Mouse (Mus musculus) forebrain, postnatal 0 days (tissue): ENCODE data around the gene Gtsf1. TPM values are rescaled to one million over a fixed set of nuclear protein-coding genes. Genes with fewer than 3 reads are reported as not detected.

Experiments used
- ATAC-seq: fragments of 200-750 bp; cut with Nextera tagmentation; 2 replicates; pipeline ENCODE4 v1.8.0; 2017; ENCODE audit warnings: mild to moderate bottlenecking, moderate library complexity
- DNase-seq: peaks from one replicate; pipeline ENCODE4 v3.0.0-alpha.2; 2015
- H3K27ac ChIP-seq: fragments of 300-500 bp; sonication (generic); 2 replicates; pipeline ENCODE4 v1.5.1; 2014; ENCODE audit warnings: low read depth, mild to moderate bottlenecking, antibody characterized with exemption, low read length, moderate library complexity, mixed read lengths
- H3K27me3 ChIP-seq: fragments of 300-500 bp; sonication (generic); 2 replicates; pipeline ENCODE4 v1.6.1; 2014; ENCODE audit warnings: mild to moderate bottlenecking, low read length, mixed read lengths; ENCODE audit not compliant: insufficient read depth
- H3K36me3 ChIP-seq: fragments of 300-500 bp; sonication (generic); 2 replicates; pipeline ENCODE4 v1.6.1; 2014; ENCODE audit warnings: mild to moderate bottlenecking, moderate library complexity; ENCODE audit not compliant: insufficient read depth
- H3K4me1 ChIP-seq: fragments of 300-500 bp; sonication (generic); 2 replicates; pipeline ENCODE4 v1.6.1; 2014; ENCODE audit warnings: antibody characterized with exemption; ENCODE audit not compliant: insufficient read depth
- H3K4me2 ChIP-seq: fragments of 300-500 bp; sonication (generic); 2 replicates; pipeline ENCODE4 v1.6.1; 2014; ENCODE audit warnings: low read depth, mild to moderate bottlenecking, moderate library complexity
- H3K4me3 ChIP-seq: fragments of 300-500 bp; sonication (generic); 2 replicates; pipeline ENCODE4 v1.5.1; 2014; ENCODE audit warnings: low read depth, low read length, mixed read lengths
- H3K9ac ChIP-seq: fragments of 300-500 bp; sonication (generic); 2 replicates; pipeline ENCODE4 v1.6.1; 2014; ENCODE audit warnings: mild to moderate bottlenecking
- H3K9me3 ChIP-seq: fragments of 300-500 bp; sonication (generic); 2 replicates; pipeline ENCODE4 v1.6.1; 2016; ENCODE audit warnings: low read length
- CTCF ChIP-seq: sonication (generic); IDR thresholded peaks from 2 replicates; pipeline ENCODE4 v1.5.1; 2016; ENCODE audit warnings: antibody characterized with exemption, control low read depth, low read depth
- WGBS: fragments of 180-500 bp; shearing (Covaris S2); extraction: QIAGEN DNeasy Blood & Tissue Kit; methylation state at CpG from one replicate; pipeline ENCODE4 v1.1.7; 2014; 5-methylcytosine and 5-hydroxymethylcytosine counted together
- polyA plus RNA-seq: library from polyadenylated mRNA; unstranded; fragments of >200 nt; fragmentation: Nextera tagmentation; extraction: Ambion mirVana; gene quantifications from 2 replicates; pipeline ENCODE4 v1.2.1, GENCODE M21; 2015
- total RNA-seq: library from RNA; depleted of rRNA; stranded (reverse); fragments of >200 nt; gene quantifications from 2 replicates; pipeline ENCODE4 v1.2.3, GENCODE M21; 2014; rRNA removed

Gene Gtsf1
- total and polyA plus RNA-seq, 2 experiments from 2014 or later = not detected

DNA sequence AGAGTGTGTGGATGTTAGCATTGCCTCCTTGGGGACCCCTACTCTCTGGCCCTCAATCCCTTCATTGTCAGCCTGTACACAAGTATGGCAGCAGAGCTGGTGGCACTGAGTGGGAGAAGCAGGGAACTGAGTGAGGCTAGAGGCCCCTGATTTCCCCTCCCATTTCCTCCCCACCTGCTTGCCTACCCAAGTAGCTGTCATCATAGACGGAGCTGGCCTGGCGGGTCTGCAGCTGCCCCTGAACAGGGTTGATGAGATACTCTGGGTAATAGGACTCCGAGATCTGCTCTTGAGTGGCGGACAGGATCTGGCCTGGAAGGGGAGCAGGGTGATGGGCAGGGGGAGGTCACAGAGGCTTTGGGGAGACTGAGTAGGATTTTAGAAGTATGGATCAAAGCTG lies 74.1 kb downstream of the Gtsf1 start:
- WGBS = 85% methylated on average over 4 of the region's 4 CpGs

DNA sequence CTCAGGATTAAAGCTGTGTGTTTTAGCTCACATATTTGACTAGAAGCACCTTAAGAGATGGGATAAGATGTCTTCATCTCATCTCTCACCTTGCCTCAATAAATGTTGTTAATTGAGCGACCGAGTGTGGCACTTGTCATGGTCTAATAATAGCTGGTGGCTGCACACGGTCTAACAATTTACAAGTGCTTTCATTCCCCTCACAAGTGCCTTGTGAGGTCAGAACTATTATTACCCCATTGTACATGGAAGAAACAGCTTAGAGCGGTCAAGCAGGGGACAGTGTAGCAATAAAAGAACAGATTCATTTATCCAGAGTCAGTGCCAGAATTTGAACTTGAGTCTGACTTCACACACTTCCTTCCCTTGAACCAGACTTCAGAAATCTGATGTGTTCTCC lies 74.8 kb downstream of the Gtsf1 start:
- H3K27ac ChIP-seq = no peak overlapping the region
- no peak overlapping the region for H3K4me3 ChIP-seq
- 80% methylated on average over 4 of the region's 4 CpGs for WGBS
- H3K36me3 ChIP-seq = no peaks in the 10 kb centered on the region
- no peak overlapping the region for H3K4me2 ChIP-seq
- H3K4me1 ChIP-seq = no peaks in the 10 kb centered on the region
- H3K27me3 ChIP-seq = no peaks in the 10 kb centered on the region
- DNase-seq (no peak), ATAC-seq (no peak)
- no peak overlapping the region for H3K9ac ChIP-seq
- H3K9me3 ChIP-seq = no peaks in the 10 kb centered on the region
- TF ChIP-seq CTCF = no peak

More for the DNA sequence above, 74.1 kb downstream of the Gtsf1 start:
- Histone ChIP-seq H3K4me1 (no peaks in the 10 kb centered on the region), H3K27ac (no peak overlapping the region), H3K4me3 (no peak overlapping the region), H3K9ac (no peak overlapping the region), H3K9me3 (no peaks in the 10 kb centered on the region), H3K4me2 (no peak overlapping the region), H3K36me3 (no peaks in the 10 kb centered on the region), H3K27me3 (no peaks in the 10 kb centered on the region)
- no peak for DNase-seq
- no peak for TF ChIP-seq CTCF
- no peak for ATAC-seq

DNA sequence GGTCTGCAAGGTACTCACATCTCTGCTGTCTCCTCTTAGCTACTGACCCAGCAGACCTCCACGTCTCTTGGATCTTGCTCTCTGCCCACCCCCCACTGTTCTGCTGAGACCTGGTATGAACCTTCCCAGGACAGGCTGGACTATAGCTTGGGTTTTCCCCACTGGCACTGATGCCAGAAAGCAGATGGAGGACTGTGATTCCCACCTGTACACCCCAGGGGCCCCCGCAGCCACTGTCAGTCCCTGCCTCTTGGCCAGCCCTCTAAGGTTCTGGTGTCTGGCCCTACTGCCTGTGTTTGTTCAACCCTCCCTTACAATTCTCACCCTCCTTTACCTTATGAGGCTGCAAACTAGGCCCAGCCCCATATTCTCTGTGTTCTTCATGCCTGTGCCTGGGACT lies 75.6 kb downstream of the Gtsf1 start:
- Histone ChIP-seq H3K9ac (no peak overlapping the region), H3K4me2 (no peak overlapping the region), H3K27me3 (no peaks in the 10 kb centered on the region), H3K36me3 (no peaks in the 10 kb centered on the region), H3K27ac (no peak overlapping the region), H3K9me3 (no peaks in the 10 kb centered on the region), H3K4me3 (no peak overlapping the region), H3K4me1 (no peaks in the 10 kb centered on the region)
- TF ChIP-seq CTCF = no peak
- DNase-seq (no peak), ATAC-seq (no peak)
- 93% methylated on average over 2 of the region's 2 CpGs for WGBS

DNA sequence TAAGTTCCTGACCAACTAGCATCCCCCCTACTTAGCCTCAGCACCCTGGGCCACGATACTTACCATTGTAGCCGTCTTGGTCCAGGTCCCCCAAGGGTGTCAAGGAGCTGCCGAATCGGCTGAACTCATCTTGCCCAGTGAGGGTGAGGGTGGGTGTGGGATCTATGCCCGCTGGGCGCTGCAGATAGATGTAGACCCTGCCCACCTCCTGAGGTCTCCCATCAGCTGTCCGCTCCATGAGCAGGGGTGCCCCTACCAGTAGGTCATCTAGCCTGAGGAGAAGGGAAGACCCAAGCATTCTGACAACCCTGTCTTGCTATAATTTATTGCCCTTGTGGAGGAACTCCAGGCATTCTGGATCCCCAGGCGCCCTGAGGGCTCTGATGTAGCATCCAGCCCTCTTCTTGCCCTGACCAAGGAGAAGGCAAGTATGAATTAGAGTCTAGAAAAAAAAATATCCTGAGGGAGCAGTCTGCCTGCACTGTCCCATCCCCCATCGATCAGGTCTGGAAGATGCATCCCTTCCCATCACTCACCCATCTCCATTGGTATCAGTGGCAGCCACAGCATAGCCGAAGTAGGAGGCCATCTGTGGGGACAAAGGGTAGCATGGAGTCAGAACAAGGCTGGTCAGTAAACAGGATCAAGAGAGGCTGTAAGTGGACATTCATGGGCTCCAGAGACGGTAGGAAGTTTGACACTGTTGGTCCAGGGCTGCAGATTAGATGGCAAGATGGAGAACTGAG lies 76.6 kb downstream of the Gtsf1 start:
- DNase-seq (no peak), ATAC-seq (no peak)
- Histone ChIP-seq H3K4me3 (no peak overlapping the region), H3K27ac (no peak overlapping the region), H3K9me3 (no peaks in the 10 kb centered on the region), H3K36me3 (no peaks in the 10 kb centered on the region), H3K4me1 (no peaks in the 10 kb centered on the region), H3K27me3 (no peaks in the 10 kb centered on the region), H3K9ac (no peak overlapping the region), H3K4me2 (no peak overlapping the region)
- whole genome bisulfite sequencing = 93% methylated on average over 11 of the region's 11 CpGs
- TF ChIP-seq CTCF = no peak

DNA sequence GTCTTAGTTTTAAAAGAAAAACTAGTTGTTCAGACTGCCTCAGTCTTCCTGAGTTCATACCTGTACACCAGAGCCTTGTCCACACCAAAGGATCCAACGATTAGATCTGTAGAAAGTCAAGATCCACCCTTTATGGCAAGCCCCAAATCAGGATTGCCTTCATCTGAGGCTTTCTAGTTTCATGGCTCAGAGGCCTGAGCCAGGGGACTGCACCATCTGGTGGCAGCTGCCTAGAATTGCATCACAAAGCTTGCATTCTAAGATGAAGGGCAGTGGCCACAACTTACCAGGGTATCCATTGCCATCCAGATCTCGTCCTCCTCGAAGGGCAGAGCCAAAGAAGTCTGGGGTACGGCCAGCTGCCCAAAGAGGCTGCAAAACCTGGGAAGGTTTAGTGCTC lies 77.4 kb downstream of the Gtsf1 start:
- Histone ChIP-seq H3K4me1 (no peaks in the 10 kb centered on the region), H3K27me3 (no peaks in the 10 kb centered on the region), H3K27ac (no peak overlapping the region), H3K4me3 (no peak overlapping the region), H3K9me3 (no peaks in the 10 kb centered on the region), H3K4me2 (no peak overlapping the region), H3K9ac (no peak overlapping the region), H3K36me3 (no peaks in the 10 kb centered on the region)
- DNase-seq = peak; percentile 72
- ATAC-seq = peak; percentile 62
- TF ChIP-seq CTCF = peak; percentile 86
- WGBS = 42% methylated on average over 4 of the region's 4 CpGs

Other genes with a start within 250 kb of the Gtsf1 start
- 139 and 181 TPM in 2 replicates for gene Cbx5, start 190.7 kb downstream of the Gtsf1 start, total RNA-seq
- gene Cbx5, start 190.7 kb downstream of the Gtsf1 start, polyA plus RNA-seq = 74.1 and 90.4 TPM in 2 replicates
- gene Hnrnpa1, start 190.0 kb downstream of the Gtsf1 start, total RNA-seq = 205 and 270 TPM in 2 replicates
- gene Hnrnpa1, start 190.0 kb downstream of the Gtsf1 start, polyA plus RNA-seq = 653 and 670 TPM in 2 replicates
- 0.85 and 1.6 TPM in 2 replicates for gene Nfe2, start 172.1 kb downstream of the Gtsf1 start, total RNA-seq
- gene Nfe2, start 172.1 kb downstream of the Gtsf1 start, polyA plus RNA-seq = 0.30 and 0.34 TPM in 2 replicates
- 120 and 147 TPM in 2 replicates for gene Copz1, start 157.8 kb downstream of the Gtsf1 start, total RNA-seq
- gene Copz1, start 157.8 kb downstream of the Gtsf1 start, polyA plus RNA-seq = 209 and 217 TPM in 2 replicates
- 0.29 and 0.54 TPM in 2 replicates for gene Gpr84, start 119.9 kb downstream of the Gtsf1 start, total RNA-seq
- gene Gpr84, start 119.9 kb downstream of the Gtsf1 start, polyA plus RNA-seq = 0.31 and 0.33 TPM in 2 replicates
- 11.6 and 13.0 TPM in 2 replicates for gene Zfp385a, start 90.4 kb downstream of the Gtsf1 start, total RNA-seq
- gene Zfp385a, start 90.4 kb downstream of the Gtsf1 start, polyA plus RNA-seq = 20.5 and 21.3 TPM in 2 replicates
- gene Itga5, start 63.7 kb downstream of the Gtsf1 start, total RNA-seq = 2.2 and 3.2 TPM in 2 replicates
- 2.9 and 3.5 TPM in 2 replicates for gene Itga5, start 63.7 kb downstream of the Gtsf1 start, polyA plus RNA-seq
- gene Gtsf2, start 18.0 kb upstream of the Gtsf1 start, total RNA-seq = not detected in 2 replicates
- gene Gtsf2, start 18.0 kb upstream of the Gtsf1 start, polyA plus RNA-seq = not detected in 2 replicates
- gene Nckap1l, start 23.3 kb upstream of the Gtsf1 start, total RNA-seq = 3.2 and 4.5 TPM in 2 replicates
- 1.6 and 1.7 TPM in 2 replicates for gene Nckap1l, start 23.3 kb upstream of the Gtsf1 start, polyA plus RNA-seq
- gene Pde1b, start 72.6 kb upstream of the Gtsf1 start, total RNA-seq = 78.8 and 79.0 TPM in 2 replicates
- 43.4 and 54.1 TPM in 2 replicates for gene Pde1b, start 72.6 kb upstream of the Gtsf1 start, polyA plus RNA-seq
- gene Ppp1r1a, start 107.5 kb upstream of the Gtsf1 start, total RNA-seq = 109 and 128 TPM in 2 replicates
- 206 and 236 TPM in 2 replicates for gene Ppp1r1a, start 107.5 kb upstream of the Gtsf1 start, polyA plus RNA-seq
- not detected in 2 replicates for gene Glycam1, start 134.6 kb upstream of the Gtsf1 start, total RNA-seq
- 0.24 TPM in 1 of 2 replicates, not detected in the other for gene Glycam1, start 134.6 kb upstream of the Gtsf1 start, polyA plus RNA-seq